Mouse (Mus musculus) fibroblast of lung, adult 2 months (primary cell): Measurements from ENCODE around the gene Tuba3a.
"Not testable (repeated sequence)": the region's sequence is repeated elsewhere in the genome, so short reads cannot be mapped to it uniquely, and the experiment has no call there.

Experiments
- DNase-seq: peaks from one replicate; pipeline ENCODE4 v3.0.0-alpha.2; 2011; ENCODE audit warnings: low read depth

The Tuba3a gene

GRCm38 (mm10) chr6:125307091-125307490 lies 21.2 kb upstream of the Tuba3a start:
- DNase-seq = no peak

GRCm38 (mm10) chr6:125305465-125305864 lies 19.6 kb upstream of the Tuba3a start:
- DNase-seq = no peak

DNA sequence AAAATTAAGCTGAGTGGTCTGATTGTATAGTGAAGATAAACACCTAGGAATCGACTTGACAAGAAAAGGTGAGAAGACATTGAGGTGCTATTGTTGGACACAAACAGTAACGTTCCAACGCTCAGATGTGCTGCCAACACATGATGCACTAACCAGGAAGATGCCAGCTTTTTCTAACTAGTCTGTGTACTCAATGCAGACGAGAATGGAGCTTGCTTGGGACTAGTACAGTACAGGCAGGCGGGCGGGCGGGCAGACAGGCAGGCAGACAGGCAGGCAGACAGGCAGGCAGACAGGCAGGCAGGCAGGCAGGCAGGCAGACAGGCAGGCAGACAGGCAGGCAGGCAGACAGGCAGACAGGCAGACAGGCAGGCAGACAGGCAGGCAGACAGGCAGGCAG lies 18.6 kb upstream of the Tuba3a start:
- not testable (repeated sequence) for DNase-seq

DNA sequence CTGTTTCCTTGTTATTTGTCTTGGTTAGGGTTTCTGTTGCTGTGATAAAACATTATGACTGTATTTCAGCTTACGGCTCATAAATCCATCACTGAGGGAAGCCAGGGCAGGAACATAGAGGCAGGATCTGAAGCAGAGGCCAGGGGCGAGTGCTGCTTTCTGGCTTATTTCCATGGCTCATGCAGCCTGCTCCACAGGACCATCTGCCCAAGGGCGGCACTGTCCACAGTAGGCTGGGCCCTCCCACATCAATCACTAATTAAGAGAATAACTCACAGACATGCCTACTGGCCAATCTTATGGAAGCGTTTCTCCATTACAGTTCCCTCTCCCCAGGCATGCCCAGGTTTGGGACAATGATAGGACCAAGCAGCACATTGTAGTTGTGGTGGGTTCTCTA lies 17.4 kb upstream of the Tuba3a start:
- no peak for DNase-seq

DNA sequence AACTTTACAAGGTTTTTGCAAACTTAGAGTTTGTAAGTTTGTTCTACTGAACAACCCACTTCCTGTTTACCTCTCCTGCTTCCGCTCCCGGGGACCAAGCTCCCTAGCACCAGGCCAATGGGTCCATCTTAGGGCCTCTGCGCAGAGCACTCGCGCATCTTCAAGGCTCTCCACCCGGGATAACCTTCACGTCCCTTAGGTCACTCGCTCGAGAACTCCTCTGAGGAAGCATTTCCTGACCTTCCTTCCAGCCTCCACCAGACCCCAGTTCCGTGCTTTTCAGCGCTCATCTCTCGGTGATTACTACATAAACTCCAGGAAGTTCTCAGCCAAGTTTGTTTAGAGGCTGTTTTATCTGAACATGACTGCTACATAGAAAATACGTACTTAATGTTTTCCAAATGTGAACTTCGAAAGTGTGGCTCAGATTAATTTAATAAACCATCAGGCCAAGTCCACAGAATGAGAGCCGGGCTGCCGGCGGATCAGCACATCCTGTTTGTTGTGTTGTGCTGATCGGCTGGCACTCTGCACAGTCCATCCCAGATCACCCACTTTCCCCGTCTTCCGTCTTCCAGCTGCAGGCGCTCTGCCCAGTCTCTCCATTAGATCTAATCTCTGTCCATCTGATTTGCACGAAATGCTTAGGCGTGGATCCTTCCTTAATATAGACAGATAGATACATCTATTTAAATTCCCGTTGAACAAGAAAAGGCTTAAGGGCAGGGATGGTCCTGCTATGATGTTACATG lies 16.6 kb upstream of the Tuba3a start:
- DNase-seq = no peak

- no peak for DNase-seq
Measured at GRCm38 (mm10) chr6:125300982-125301381, 15.1 kb upstream of the Tuba3a start.

GRCm38 (mm10) chr6:125297149-125297820 lies 11.4 kb upstream of the Tuba3a start:
- DNase-seq = no peak

DNA sequence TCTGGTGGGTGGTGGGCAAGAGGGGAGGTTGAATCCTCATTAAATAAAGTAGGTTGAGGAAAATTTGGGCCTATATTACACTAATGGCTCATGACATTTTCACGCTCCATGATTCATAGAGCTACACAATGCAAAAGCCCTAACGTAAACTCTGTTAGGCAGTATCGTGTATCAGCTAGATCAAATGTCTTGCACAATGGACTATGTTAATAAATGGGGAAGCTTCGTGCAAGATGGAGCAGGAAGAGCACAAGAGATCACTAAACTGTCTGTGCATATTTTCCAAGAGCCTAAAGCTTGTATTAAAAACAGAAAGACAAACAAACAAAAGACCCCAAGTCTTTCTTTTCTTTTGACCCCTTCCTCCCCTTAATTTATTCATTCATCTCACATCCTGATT lies 8.2 kb upstream of the Tuba3a start:
- no peak for DNase-seq

DNA sequence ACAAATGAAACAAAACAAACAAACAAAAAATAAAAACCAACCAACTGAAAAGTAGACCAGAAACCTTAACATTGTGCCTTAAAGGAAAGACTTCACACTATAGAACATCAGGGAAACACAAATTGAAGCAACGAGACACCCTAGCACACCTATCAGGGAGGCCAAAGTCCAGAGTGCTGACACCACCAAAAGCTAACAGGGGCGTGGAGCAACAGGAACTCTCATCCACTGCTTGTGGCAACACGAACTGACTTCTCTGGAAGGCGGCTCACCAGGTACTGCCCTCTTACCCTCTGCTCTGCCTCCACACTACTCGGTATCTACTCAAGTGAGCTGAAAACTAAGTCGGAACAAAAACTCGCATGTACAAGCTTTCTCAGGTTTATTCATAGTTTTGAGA lies 6.4 kb upstream of the Tuba3a start:
- no peak for DNase-seq

GRCm38 (mm10) chr6:125291329-125291728 lies 5.5 kb upstream of the Tuba3a start:
- DNase-seq = no peak

- DNase-seq = no peak
Measured at GRCm38 (mm10) chr6:125288730-125289129, 2.9 kb upstream of the Tuba3a start.

DNA sequence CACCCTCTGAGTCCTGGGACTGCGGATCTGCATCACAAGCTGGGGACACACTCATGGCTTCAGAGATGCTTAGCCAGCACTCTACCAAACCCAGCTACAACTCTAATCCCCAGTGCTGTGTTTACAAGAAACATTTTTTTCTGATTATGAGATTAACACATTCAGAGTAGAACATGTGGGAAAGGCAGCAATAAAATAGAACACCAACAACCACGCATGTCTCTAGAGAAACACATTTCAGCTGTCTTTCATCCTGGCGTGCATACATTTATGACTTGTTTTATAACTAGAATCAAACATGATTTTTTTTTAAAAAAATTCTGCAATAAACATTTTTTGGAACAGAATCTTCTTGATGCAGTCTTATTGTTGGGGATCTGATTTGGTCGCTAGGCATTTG lies 1.1 kb upstream of the Tuba3a start:
- no peak for DNase-seq

- no peak for DNase-seq
Measured at GRCm38 (mm10) chr6:125284751-125285150, 1.1 kb downstream of the Tuba3a start.

- DNase-seq = no peak
Measured at GRCm38 (mm10) chr6:125284250-125284649, 1.6 kb downstream of the Tuba3a start.

DNA sequence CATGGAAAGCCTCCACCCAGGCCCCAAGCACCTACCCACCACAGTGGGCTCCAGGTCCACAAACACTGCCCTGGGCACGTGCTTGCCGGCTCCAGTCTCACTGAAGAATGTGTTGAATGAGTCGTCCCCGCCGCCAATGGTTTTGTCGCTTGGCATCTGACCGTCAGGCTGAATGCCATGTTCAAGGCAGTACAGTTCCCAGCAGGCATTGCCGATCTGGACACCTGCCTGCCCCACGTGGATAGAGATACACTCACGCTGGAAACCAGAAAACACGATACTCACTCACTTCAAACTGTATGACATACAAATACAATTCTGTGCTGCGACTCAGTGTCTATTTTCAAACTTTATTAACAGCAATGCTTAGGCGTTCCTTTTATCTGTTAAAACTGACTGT lies 3.1 kb downstream of the Tuba3a start:
- DNase-seq = not testable (repeated sequence)

DNA sequence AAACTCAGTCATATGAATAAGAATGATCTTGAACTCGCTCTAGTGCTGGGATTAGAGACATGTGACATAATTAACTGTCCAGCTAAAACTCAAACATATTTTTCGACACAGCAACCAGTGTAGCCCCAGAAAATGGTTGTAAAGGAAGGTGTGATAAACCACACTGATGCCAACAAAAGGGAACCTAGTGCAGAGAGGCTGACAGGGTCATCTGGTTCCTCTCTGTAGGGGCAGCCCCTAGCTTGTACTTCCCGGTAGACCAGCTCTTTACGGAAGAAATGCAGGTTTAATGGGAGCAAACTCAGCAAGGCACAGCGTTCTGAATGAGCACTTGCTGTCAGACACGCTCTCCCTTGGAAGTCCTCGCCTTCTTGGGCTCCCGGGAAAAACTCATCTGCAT lies 6.1 kb downstream of the Tuba3a start:
- DNase-seq = no peak

- DNase-seq = no peak
Measured at GRCm38 (mm10) chr6:125274841-125275563, 10.8 kb downstream of the Tuba3a start.

DNA sequence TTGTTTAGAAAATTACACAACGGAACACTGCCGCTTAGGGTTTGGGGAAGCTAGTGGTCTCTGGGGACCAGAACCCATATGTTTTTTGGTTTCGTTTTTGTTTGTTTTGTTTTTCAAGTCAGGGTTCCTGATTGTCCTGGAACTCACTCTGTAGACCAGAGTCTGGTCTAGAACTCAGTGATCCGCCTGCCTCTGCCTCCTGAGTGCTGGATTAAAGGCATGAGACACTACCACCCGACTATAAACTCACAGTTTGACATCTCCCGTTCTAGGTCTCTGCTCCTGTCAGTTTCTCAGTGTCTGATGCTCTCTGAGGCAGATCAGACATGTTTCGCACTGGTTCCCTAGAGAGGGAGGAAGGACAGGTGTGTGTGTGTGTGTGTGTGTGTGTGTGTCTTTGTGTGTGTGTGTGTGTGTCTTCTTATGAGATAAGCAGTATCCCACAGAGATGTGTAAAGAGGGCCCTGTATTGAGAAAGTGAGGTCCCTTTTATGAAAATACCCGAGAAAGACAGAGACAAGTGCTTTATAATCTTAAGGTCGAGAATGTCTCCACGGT lies 13.5 kb downstream of the Tuba3a start:
- DNase-seq = no peak

- DNase-seq = peak; percentile 89
Measured at GRCm38 (mm10) chr6:125271455-125272227, 14.2 kb downstream of the Tuba3a start.

DNA sequence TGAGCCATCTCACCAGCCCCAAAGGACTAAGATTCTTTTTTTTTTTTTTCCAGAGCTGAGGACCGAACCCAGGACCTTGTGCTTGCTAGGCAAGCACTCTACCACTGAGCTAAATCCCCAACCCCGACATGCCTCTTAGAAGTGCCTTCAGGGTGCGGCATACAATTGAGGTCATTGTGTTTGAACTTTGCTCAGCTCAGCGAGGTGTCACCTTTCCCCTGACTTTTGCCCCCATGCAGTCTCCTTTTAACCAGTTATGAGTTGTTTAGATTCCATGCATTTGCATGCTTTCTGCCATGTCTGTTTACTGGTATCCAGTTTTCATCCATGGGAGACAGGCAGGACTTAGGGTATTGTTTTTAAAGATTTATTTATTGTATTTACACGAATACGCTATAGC lies 17.0 kb downstream of the Tuba3a start:
- no peak for DNase-seq

DNA sequence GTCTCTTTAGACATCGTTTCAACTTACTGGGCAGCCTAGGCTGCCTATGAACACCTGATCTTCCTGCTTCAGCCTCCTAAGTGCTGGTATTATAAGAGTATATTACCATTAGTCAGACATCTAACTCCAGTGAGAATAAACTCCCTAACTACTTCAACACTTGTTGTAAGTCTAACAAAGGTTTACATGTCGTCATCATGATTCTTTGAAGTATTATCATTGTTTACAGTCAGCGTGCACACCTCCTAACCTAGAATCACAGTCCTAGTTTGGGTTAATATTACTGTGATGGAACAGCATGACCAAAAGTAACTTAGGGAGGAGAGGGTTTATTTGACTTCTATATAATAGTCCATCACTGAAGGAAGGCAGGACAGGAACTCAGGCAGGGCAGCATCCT lies 18.4 kb downstream of the Tuba3a start:
- no peak for DNase-seq

DNA sequence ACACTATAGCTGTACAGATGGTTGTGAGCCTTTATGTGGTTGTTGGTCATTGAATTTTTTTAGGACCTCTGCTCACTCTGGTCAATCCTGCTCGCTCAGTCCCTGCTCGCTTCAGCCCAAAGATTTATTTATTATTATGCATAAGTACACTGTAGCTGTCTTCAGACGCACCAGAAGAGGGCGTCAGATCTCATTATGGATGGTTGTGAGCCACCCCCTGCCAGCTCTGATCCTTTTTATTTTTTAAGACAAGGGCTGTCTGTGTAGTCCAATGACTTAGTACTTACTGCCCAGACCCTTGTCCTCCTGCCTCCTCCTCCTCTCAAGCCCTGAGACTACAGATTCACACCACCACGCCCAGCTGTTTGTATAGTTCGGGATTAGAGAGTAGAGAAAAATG lies 19.2 kb downstream of the Tuba3a start:
- not testable (repeated sequence) for DNase-seq
